Mouse (Mus musculus) hindbrain, embryonic 10.5 days (tissue): ENCODE measurements around the gene Cyp19a1. TPM values are rescaled to one million over a fixed set of nuclear protein-coding genes. Genes with fewer than 3 reads are reported as not detected.

ENCODE experiments used
- DNase-seq: peaks from one replicate; pipeline ENCODE4 v3.0.0-alpha.2; 2017; ENCODE audit warnings: low spot score
- H3K27ac ChIP-seq: fragments of 300-500 bp; sonication (generic); 2 replicates; pipeline ENCODE4 v1.5.1; 2016; ENCODE audit warnings: mild to moderate bottlenecking, moderate library complexity
- H3K27me3 ChIP-seq: fragments of 300-500 bp; sonication (generic); 2 replicates; pipeline ENCODE4 v1.6.1; 2016; ENCODE audit warnings: mild to moderate bottlenecking; ENCODE audit not compliant: poor library complexity, insufficient read depth, severe bottlenecking
- H3K36me3 ChIP-seq: fragments of 300-500 bp; sonication (generic); 2 replicates; pipeline ENCODE4 v1.6.1; 2016; ENCODE audit warnings: mild to moderate bottlenecking, moderate library complexity
- H3K4me1 ChIP-seq: fragments of 300-500 bp; sonication (generic); replicated peaks from 2 replicates; pipeline ENCODE4 v1.6.1; 2016; ENCODE audit warnings: mild to moderate bottlenecking
- H3K4me3 ChIP-seq: fragments of 300-500 bp; sonication (generic); 2 replicates; pipeline ENCODE4 v1.5.1; 2016; ENCODE audit warnings: mild to moderate bottlenecking, moderate library complexity
- H3K9me3 ChIP-seq: fragments of 300-500 bp; sonication (generic); 2 replicates; pipeline ENCODE4 v1.6.1; 2016; ENCODE audit warnings: mild to moderate bottlenecking, moderate library complexity
- WGBS: fragments of 180-500 bp; shearing (Covaris S2); methylation state at CpG from one replicate; pipeline ENCODE4 v1.1.7; 2016; 5-methylcytosine and 5-hydroxymethylcytosine counted together
- polyA plus RNA-seq: library from polyadenylated mRNA; unstranded; fragments of >200 nt; fragmentation: Nextera tagmentation; extraction: Ambion mirVana; gene quantifications from 2 replicates; pipeline ENCODE4 v1.2.1, GENCODE M21; 2016

The Cyp19a1 gene
- polyA plus RNA-seq, 1 experiment from 2014 or later: not detected

DNA sequence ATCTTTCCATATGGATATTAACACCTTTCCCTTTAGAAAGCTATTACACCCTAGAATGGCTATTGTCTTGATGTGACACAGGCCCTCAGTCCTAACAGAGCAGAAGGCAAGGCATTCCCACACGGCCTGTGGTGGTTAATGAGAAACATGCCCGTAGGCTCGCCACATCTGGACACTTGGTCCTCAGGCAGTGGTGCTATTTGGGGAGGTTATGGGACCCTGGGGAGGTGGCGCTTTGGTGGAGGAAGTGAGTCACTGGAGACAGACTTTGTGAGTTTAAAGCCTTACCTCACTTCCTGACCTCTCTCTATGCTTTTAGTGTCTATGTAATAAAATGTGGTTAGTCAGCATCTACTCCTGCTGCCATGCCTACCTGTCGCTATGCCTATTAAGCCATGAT, 114.2 kb downstream of the Cyp19a1 start:
- WGBS: 68% methylated on average over 5 of the region's 5 CpGs

GRCm38 (mm10) chr9:54139191-54139590, 128.7 kb downstream of the Cyp19a1 start:
- Histone ChIP-seq H3K9me3 (no peaks in the 10 kb centered on the region), H3K36me3 (no peaks in the 10 kb centered on the region), H3K4me1 (no peaks in the 10 kb centered on the region), H3K4me3 (no peak overlapping the region), H3K27ac (no peak overlapping the region), H3K27me3 (no peaks in the 10 kb centered on the region)
- WGBS: 91% methylated on average over 1 of the region's 1 CpGs
- no peak for DNase-seq

More for the DNA sequence above, 114.2 kb downstream of the Cyp19a1 start:
- no peaks in the 10 kb centered on the region for H3K9me3 ChIP-seq
- DNase-seq: peak; percentile 10
- no peak overlapping the region for H3K27ac ChIP-seq
- H3K4me3 ChIP-seq: no peak overlapping the region
- H3K4me1 ChIP-seq: no peaks in the 10 kb centered on the region
- no peaks in the 10 kb centered on the region for H3K27me3 ChIP-seq
- no peaks in the 10 kb centered on the region for H3K36me3 ChIP-seq

Other genes with a start within 250 kb of the Cyp19a1 start
- gene Tnfaip8l3, start 199.7 kb downstream of the Cyp19a1 start, polyA plus RNA-seq: 0.16 and 0.24 TPM in 2 replicates
- gene Gldn, start 18.4 kb upstream of the Cyp19a1 start, polyA plus RNA-seq: 0.07 and 0.20 TPM in 2 replicates
- 9.2 and 10.7 TPM in 2 replicates for gene Dmxl2, start 233.5 kb upstream of the Cyp19a1 start, polyA plus RNA-seq